Mouse (Mus musculus) bone marrow, adult 2 months (tissue): ENCODE measurements around the gene Gm10277.

Experiments
- CTCF ChIP-seq: fragments of 200-500 bp; IDR thresholded peaks from 2 replicates; pipeline ENCODE4 v1.5.1; 2011; ENCODE audit warnings: low read length, control low read depth; ENCODE audit not compliant: control insufficient read depth, insufficient read depth
- POLR2A ChIP-seq: fragments of 200-500 bp; IDR thresholded peaks from 2 replicates; pipeline ENCODE4 v1.6.1; 2011; ENCODE audit warnings: low read depth, mild to moderate bottlenecking, control low read depth, low read length, borderline replicate concordance; ENCODE audit not compliant: control insufficient read depth

DNA sequence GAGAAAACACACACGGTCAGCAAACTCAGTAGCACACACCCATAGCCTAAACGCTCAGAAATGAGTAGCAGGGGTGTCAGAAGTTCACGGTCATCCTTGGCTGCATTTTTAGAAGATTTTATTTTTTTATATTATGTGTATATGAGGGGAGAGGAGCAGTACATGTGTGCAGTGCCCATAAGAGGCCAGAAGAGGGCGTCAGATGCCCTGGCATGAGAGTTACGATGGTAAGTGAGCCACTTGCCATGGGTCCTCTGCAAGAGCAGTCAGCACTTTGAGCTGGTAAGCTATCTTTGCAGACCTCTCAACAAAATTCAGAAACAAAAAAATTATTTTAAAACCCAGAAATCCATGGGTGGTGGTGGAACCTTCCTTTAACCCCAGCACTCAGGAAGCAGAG lies 40.6 kb upstream of the Gm10277 start:
- TF ChIP-seq CTCF (0 out of 2 replicates have a peak, but pooled peaks have one; percentile 17), POLR2A (no peak)
